In the genomic region with DNA sequence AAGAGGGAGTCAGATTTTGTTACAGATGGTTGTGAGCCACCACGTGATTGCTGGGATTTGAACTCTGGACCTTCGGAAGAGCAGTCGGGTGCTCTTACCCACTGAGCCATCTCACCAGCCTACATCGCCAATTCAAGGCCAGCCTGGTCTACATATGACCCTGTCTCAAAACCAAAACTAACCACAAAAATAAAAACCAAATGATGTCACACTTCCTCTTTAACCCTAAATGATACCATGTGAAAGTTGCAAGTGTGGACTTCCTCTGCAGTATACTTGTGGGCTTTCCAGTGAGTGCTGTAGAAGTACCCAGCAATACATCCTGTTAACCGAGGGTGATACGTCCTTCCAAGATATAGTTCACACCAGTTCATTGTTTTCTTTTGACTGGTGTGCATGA, we compare ENCODE assay signal across 15 mouse cellular contexts. TPM values are rescaled to one million over a fixed set of nuclear protein-coding genes. Genes with fewer than 3 reads are reported as not detected.
DNase-seq lines count a peak whose midpoint lies in the region; ATAC-seq lines count a peak whose summit lies in the region.
"Had no signal": no experiment of that assay in that cellular context is flagged by ENCODE, and none has a peak within 500 bp of the region (broad histone marks: within the 10 kb centered on the region; RNA-seq: fewer than 3 reads in every experiment).

No protein-coding gene starts in this region.

- no peaks in the 10 kb centered on the region for H3K36me3 ChIP-seq in midbrain, embryonic 15.5 days (replicated peaks)
- H3K36me3 ChIP-seq: forebrain, embryonic 15.5 days; G1E; midbrain, embryonic 10.5 days had no signal

- peak; percentile 6 for DNase-seq in kidney, adult 9 months
- no peak for DNase-seq in kidney, postnatal 25 days
- DNase-seq in naive thymus-derived CD4-positive, alpha-beta T cell, adult 2 months (ENCODE audit: low read depth) = peak; percentile 70
- no peak for DNase-seq in adrenal gland, postnatal 14 days
- DNase-seq in cerebellum, postnatal 14 days = no peak
- DNase-seq: adrenal gland, adult 2 months; cerebellum, adult 9-10 months; gastrocnemius, postnatal 25 days; thymus, postnatal 25 days had no signal

- H3K9me3 ChIP-seq in midbrain, embryonic 15.5 days = no peaks in the 10 kb centered on the region
- H3K9me3 ChIP-seq: forebrain, embryonic 15.5 days; G1E; midbrain, embryonic 10.5 days had no signal

- H3K4me1 ChIP-seq in midbrain, embryonic 15.5 days = no peaks in the 10 kb centered on the region
- H3K4me1 ChIP-seq: forebrain, embryonic 15.5 days; midbrain, embryonic 10.5 days had no signal

- H3K27me3 ChIP-seq in midbrain, embryonic 15.5 days (replicated peaks) = no peaks in the 10 kb centered on the region
- H3K27me3 ChIP-seq: forebrain, embryonic 15.5 days had no signal

- no peak overlapping the region for H3K27ac ChIP-seq in midbrain, embryonic 15.5 days
- H3K27ac ChIP-seq: forebrain, embryonic 15.5 days; midbrain, embryonic 10.5 days had no signal

- H3K9ac ChIP-seq in midbrain, embryonic 15.5 days = no peak overlapping the region
- H3K9ac ChIP-seq: forebrain, embryonic 15.5 days had no signal

- ATAC-seq in CD4-positive, CD25-positive, alpha-beta regulatory T cell, adult 4 months = peak; percentile 99
- peak; percentile 97 for ATAC-seq in common myeloid progenitor, adult 5-6 weeks (replicated peaks; ENCODE audit: low read depth, poor library complexity, severe bottlenecking)
- ATAC-seq in midbrain, embryonic 15.5 days (replicated peaks) = no peak
- ATAC-seq: forebrain, embryonic 15.5 days had no signal

- H3K4me3 ChIP-seq in midbrain, embryonic 15.5 days = no peak overlapping the region
- H3K4me3 ChIP-seq: forebrain, embryonic 15.5 days; midbrain, embryonic 10.5 days had no signal

- 85% methylated on average over 6 of the region's 6 CpGs for WGBS in midbrain, embryonic 15.5 days

- H3K4me2 ChIP-seq in midbrain, embryonic 15.5 days = no peak overlapping the region
- H3K4me2 ChIP-seq: forebrain, embryonic 15.5 days had no signal

RNA-seq across cellular contexts. Expression of gene Bcas2, which starts 34.9 kb away (rescaled TPM):
- 100 to 1,000 TPM; 129 to 131 TPM for polyA plus RNA-seq in CD4-positive, CD25-positive, alpha-beta regulatory T cell, adult 4 months (2017; shearing (Covaris generic))
- total RNA-seq in common myeloid progenitor, adult 5-6 weeks (2017) = 173 and 237 TPM in 2 replicates
- total RNA-seq in adrenal gland, postnatal 14 days (2021) = 50.4 and 54.4 TPM in 2 replicates
- 221 and 230 TPM in 2 replicates for polyA plus RNA-seq in midbrain, embryonic 15.5 days (2015; fragmentation: Nextera tagmentation; extraction: Ambion mirVana)

Comparison
In these comparisons a context has a peak if more than half of its experiments do, and no peak if none do; other contexts are left out.
1. DNase-seq: peak in kidney, adult 9 months (single experiment) and naive thymus-derived CD4-positive, alpha-beta T cell, adult 2 months (single experiment); none in kidney, postnatal 25 days (0 of 2), adrenal gland, postnatal 14 days (single experiment) and cerebellum, postnatal 14 days (0 of 2).